In genomic region chr9:62456015-62456414, GRCm38 (mm10) we compare ENCODE assay signal across 8 mouse cellular contexts.
DNase-seq lines count a peak whose midpoint lies in the region; ATAC-seq and TF ChIP-seq lines count a peak whose summit lies in the region.

No protein-coding gene starts in this region.

- no peak overlapping the region for H3K4me3 ChIP-seq in left cerebral cortex, adult 2 months
- H3K4me3 ChIP-seq in heart, embryonic 14.5 days (ENCODE audit: control insufficient read depth in 1 of 2, insufficient read depth in 1 of 2, low read depth in 1 of 2, low read length in 2 of 2): no peak overlapping the region

- no peaks in the 10 kb centered on the region for H3K27me3 ChIP-seq in heart, embryonic 14.5 days (ENCODE audit: control insufficient read depth, insufficient read depth, low read length)

- ATAC-seq in heart, embryonic 14.5 days (ENCODE audit: insufficient number of reproducible peaks, insufficient read depth, low FRiP score, low read depth): peak; percentile 47; the same call in 1 of the 2 replicates

- H3K36me3 ChIP-seq in heart, embryonic 14.5 days (ENCODE audit: control insufficient read depth, insufficient read depth, low read length): no peaks in the 10 kb centered on the region

- no peaks in the 10 kb centered on the region for H3K9me3 ChIP-seq in heart, embryonic 14.5 days (ENCODE audit: control insufficient read depth, low read length)

- intact Hi-C loops in left cerebral cortex, adult 2 months (cut with DNase I): no loop called here

- H3K4me1 ChIP-seq in heart, embryonic 14.5 days (ENCODE audit: control insufficient read depth in 2 of 2, insufficient read depth in 2 of 2, low read length in 2 of 2): peaks cover 46 to 51% of the 10 kb centered on the region in 2 experiments

- no peak for DNase-seq in left cerebral cortex, adult 2 months (ENCODE audit: extremely low spot score in 1 of 2, low spot score in 2 of 2)
- no peak for DNase-seq in left cerebral cortex, adult 11 months (ENCODE audit: low spot score)
- DNase-seq in embryo, embryonic 10.5 days (ENCODE audit: low spot score): peak; percentile 26
- DNase-seq in kidney, postnatal 25 days: peak; percentile 90 to 95
- peak; percentile 93 for DNase-seq in lung, postnatal 36 days
- DNase-seq in urinary bladder, postnatal 10 days (ENCODE audit: low spot score): peak; percentile 27
- no peak for DNase-seq in spleen, adult 12 weeks (ENCODE audit: low spot score)

- TF ChIP-seq CTCF in left cerebral cortex, adult 2 months (IDR thresholded peaks at IDR 0.05): no peak

- H3K4me2 ChIP-seq in heart, embryonic 14.5 days (ENCODE audit: low read length): peak overlapping the region; percentile 28; the same call in 1 of the 2 replicates

- H3K27ac ChIP-seq in left cerebral cortex, adult 2 months: peak overlapping the region; percentile 70
- peak overlapping the region; percentile 79 to 88 for H3K27ac ChIP-seq in heart, embryonic 14.5 days (replicated peaks in 1 of 2; ENCODE audit: control insufficient read depth in 1 of 2, insufficient read depth in 1 of 2, low read depth in 2 of 2, low read length in 2 of 2)

- H3K9ac ChIP-seq in heart, embryonic 14.5 days (ENCODE audit: low read length): peak overlapping the region; percentile 50; the same call in 1 of the 2 replicates

- WGBS in heart, embryonic 14.5 days: 4% methylated on average over 5 of the region's 5 CpGs

Comparison
In these comparisons a context has a peak if more than half of its experiments do, and no peak if none do; other contexts are left out.
1. DNase-seq: peak in embryo, embryonic 10.5 days (single experiment), kidney, postnatal 25 days (2 of 2), lung, postnatal 36 days (single experiment) and urinary bladder, postnatal 10 days (single experiment); none in left cerebral cortex, adult 2 months (0 of 2), left cerebral cortex, adult 11 months (single experiment) and spleen, adult 12 weeks (single experiment).